In the genomic region with DNA sequence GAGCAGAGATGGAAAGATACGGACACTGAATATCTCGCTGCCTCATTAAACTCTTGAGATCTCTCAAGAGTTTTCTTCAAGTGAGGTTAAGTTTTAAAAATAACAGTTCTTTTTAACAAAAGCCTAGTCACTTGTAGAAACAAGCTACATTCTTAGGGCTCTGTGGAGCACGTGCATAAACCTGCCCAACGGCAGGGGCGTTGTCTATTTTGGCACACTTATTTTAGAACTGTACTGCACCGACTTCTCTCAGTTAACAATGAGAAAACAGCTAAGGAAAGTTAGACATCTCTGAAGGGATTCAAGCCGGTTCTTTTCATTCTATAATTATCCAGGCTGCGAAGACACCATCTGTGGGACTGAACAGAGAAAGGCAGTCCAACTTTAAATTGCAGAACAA, we compare ENCODE assay signal across 31 mouse cellular contexts.
DNase-seq lines count a peak whose midpoint lies in the region; ATAC-seq and TF ChIP-seq lines count a peak whose summit lies in the region.
"Had no signal": no experiment of that assay in that cellular context is flagged by ENCODE, and none has a peak within 500 bp of the region (broad histone marks: within the 10 kb centered on the region; RNA-seq: fewer than 3 reads in every experiment).

No protein-coding gene starts in this region.

- no peaks in the 10 kb centered on the region for H3K27me3 ChIP-seq in forebrain, postnatal 0 days (ENCODE audit: insufficient read depth, low read length)
- H3K27me3 ChIP-seq in forebrain, embryonic 11.5 days (ENCODE audit: control insufficient read depth, insufficient read depth, low read length): no peaks in the 10 kb centered on the region
- H3K27me3 ChIP-seq in stomach, embryonic 14.5 days (ENCODE audit: control insufficient read depth, insufficient read depth, low read length): no peaks in the 10 kb centered on the region
- H3K27me3 ChIP-seq in stomach, postnatal 0 days (ENCODE audit: control insufficient read depth, insufficient read depth, low read length): no peaks in the 10 kb centered on the region
- H3K27me3 ChIP-seq: forebrain, embryonic 15.5 days; heart, embryonic 15.5 days; hindbrain, embryonic 12.5 days; intestine, embryonic 15.5 days; limb, embryonic 15.5 days; liver, embryonic 13.5 days; stomach, embryonic 15.5 days had no signal

- WGBS in forebrain, postnatal 0 days: 45% methylated on average over 8 of the region's 8 CpGs
- WGBS in forebrain, embryonic 11.5 days: 84% methylated on average over 8 of the region's 8 CpGs
- 65% methylated on average over 8 of the region's 8 CpGs for WGBS in stomach, embryonic 14.5 days
- 47% methylated on average over 8 of the region's 8 CpGs for WGBS in stomach, postnatal 0 days

- H3K4me2 ChIP-seq in forebrain, postnatal 0 days (ENCODE audit: low read depth): no peak overlapping the region
- no peak overlapping the region for H3K4me2 ChIP-seq in forebrain, embryonic 11.5 days (ENCODE audit: low read depth, low read length, severe bottlenecking)
- H3K4me2 ChIP-seq in stomach, embryonic 14.5 days (replicated peaks; ENCODE audit: low read depth, low read length): no peak overlapping the region
- no peak overlapping the region for H3K4me2 ChIP-seq in stomach, postnatal 0 days (replicated peaks; ENCODE audit: low read depth)
- H3K4me2 ChIP-seq: forebrain, embryonic 15.5 days; heart, embryonic 15.5 days; hindbrain, embryonic 12.5 days; intestine, embryonic 15.5 days; limb, embryonic 15.5 days; liver, embryonic 13.5 days; midbrain, embryonic 11.5 days; stomach, embryonic 15.5 days had no signal

- peak; percentile 34 for DNase-seq in forebrain, postnatal 0 days
- DNase-seq in forebrain, embryonic 11.5 days (ENCODE audit: low spot score): no peak
- DNase-seq in left cerebral cortex, postnatal 14 days (ENCODE audit: low spot score in 2 of 2): peak; percentile 7 to 22
- DNase-seq in left cerebral cortex, postnatal 4 days: no peak
- DNase-seq in stomach, postnatal 0 days (ENCODE audit: low spot score): no peak
- no peak for DNase-seq in cerebellum, postnatal 14 days
- DNase-seq: adrenal gland, adult 8-10 months; cerebellum, adult 11-12 months; cerebellum, adult 9-11 months; gastrocnemius, postnatal 10 days; kidney, adult 2 months; kidney, postnatal 36 days; liver, embryonic 13.5 days; lung, adult 2 months; thymus, adult 18-20 months; thymus, postnatal 25 days had no signal

- TF ChIP-seq CTCF in forebrain, postnatal 0 days (IDR thresholded peaks at IDR 0.05; ENCODE audit: low read depth): no peak
- TF ChIP-seq CTCF in stomach, postnatal 0 days (IDR thresholded peaks at IDR 0.05; ENCODE audit: low read depth): no peak

- no peak overlapping the region for H3K4me3 ChIP-seq in forebrain, postnatal 0 days (ENCODE audit: low read depth, low read length)
- H3K4me3 ChIP-seq in forebrain, embryonic 11.5 days (ENCODE audit: low read depth, low read length): no peak overlapping the region
- no peak overlapping the region for H3K4me3 ChIP-seq in stomach, embryonic 14.5 days (ENCODE audit: low read depth, low read length)
- no peak overlapping the region for H3K4me3 ChIP-seq in stomach, postnatal 0 days (ENCODE audit: low read depth, low read length)
- H3K4me3 ChIP-seq: forebrain, embryonic 15.5 days; heart, embryonic 10.5 days; heart, embryonic 15.5 days; hindbrain, embryonic 12.5 days; intestine, embryonic 15.5 days; layer of hippocampus, adult 2 months; left cerebral cortex, adult 2 months; limb, embryonic 10.5 days; limb, embryonic 15.5 days; liver, embryonic 13.5 days; stomach, embryonic 15.5 days had no signal

- no peak overlapping the region for H3K9ac ChIP-seq in forebrain, postnatal 0 days
- no peak overlapping the region for H3K9ac ChIP-seq in forebrain, embryonic 11.5 days (ENCODE audit: low read length)
- H3K9ac ChIP-seq in stomach, embryonic 14.5 days (replicated peaks; ENCODE audit: low read depth, low read length): no peak overlapping the region
- H3K9ac ChIP-seq in stomach, postnatal 0 days (ENCODE audit: low read length): no peak overlapping the region
- H3K9ac ChIP-seq: forebrain, embryonic 15.5 days; heart, embryonic 15.5 days; hindbrain, embryonic 12.5 days; intestine, embryonic 15.5 days; limb, embryonic 15.5 days; liver, embryonic 13.5 days; stomach, embryonic 15.5 days had no signal

- no peaks in the 10 kb centered on the region for H3K4me1 ChIP-seq in forebrain, postnatal 0 days (ENCODE audit: insufficient read depth)
- H3K4me1 ChIP-seq in forebrain, embryonic 11.5 days (replicated peaks; ENCODE audit: control insufficient read depth, insufficient read depth, low read length): no peaks in the 10 kb centered on the region
- no peaks in the 10 kb centered on the region for H3K4me1 ChIP-seq in stomach, embryonic 14.5 days (ENCODE audit: control insufficient read depth, insufficient read depth, low read length)
- H3K4me1 ChIP-seq in stomach, postnatal 0 days (replicated peaks; ENCODE audit: control insufficient read depth, insufficient read depth): no peaks in the 10 kb centered on the region
- H3K4me1 ChIP-seq: forebrain, embryonic 15.5 days; heart, embryonic 10.5 days; hindbrain, embryonic 12.5 days; intestine, embryonic 15.5 days; limb, embryonic 15.5 days; liver, embryonic 13.5 days had no signal

- intact Hi-C loops in left cerebral cortex, postnatal 14 days (cut with DNase I): no loop called here
- intact Hi-C loops in left cerebral cortex, postnatal 4 days (cut with DNase I): no loop called here

- ATAC-seq in forebrain, postnatal 0 days: 0 out of 2 replicates have a peak, but pooled peaks have one; percentile 20
- no peak for ATAC-seq in forebrain, embryonic 11.5 days (replicated peaks; ENCODE audit: low FRiP score)
- no peak for ATAC-seq in stomach, embryonic 14.5 days (ENCODE audit: insufficient number of reproducible peaks, insufficient read depth, low FRiP score, low read depth)
- ATAC-seq in stomach, postnatal 0 days (ENCODE audit: low FRiP score, low TSS enrichment): no peak
- ATAC-seq: forebrain, embryonic 15.5 days; hindbrain, postnatal 0 days; intestine, embryonic 15.5 days; midbrain, embryonic 16.5 days had no signal

- TF ChIP-seq EP300 in stomach, postnatal 0 days (optimal IDR thresholded peaks at IDR 0.05): no peak

- no peak overlapping the region for H3K27ac ChIP-seq in forebrain, postnatal 0 days (ENCODE audit: low read depth, low read length)
- no peak overlapping the region for H3K27ac ChIP-seq in forebrain, embryonic 11.5 days (ENCODE audit: low read depth, low read length)
- 0 out of 2 replicates have a peak overlapping the region, but pooled peaks have one; percentile 27 for H3K27ac ChIP-seq in stomach, embryonic 14.5 days (ENCODE audit: low read length)
- no peak overlapping the region for H3K27ac ChIP-seq in stomach, postnatal 0 days (replicated peaks)
- H3K27ac ChIP-seq: forebrain, embryonic 15.5 days; heart, embryonic 10.5 days; heart, embryonic 15.5 days; hindbrain, embryonic 12.5 days; hindbrain, postnatal 0 days; intestine, embryonic 15.5 days; layer of hippocampus, adult 2 months; left cerebral cortex, adult 2 months; limb, embryonic 10.5 days; limb, embryonic 15.5 days; liver, embryonic 13.5 days; stomach, embryonic 15.5 days had no signal

- no peaks in the 10 kb centered on the region for H3K36me3 ChIP-seq in forebrain, postnatal 0 days (ENCODE audit: insufficient read depth)
- no peaks in the 10 kb centered on the region for H3K36me3 ChIP-seq in forebrain, embryonic 11.5 days (ENCODE audit: control insufficient read depth, insufficient read depth, low read length)
- H3K36me3 ChIP-seq in stomach, embryonic 14.5 days (ENCODE audit: control insufficient read depth, insufficient read depth, low read length): no peaks in the 10 kb centered on the region
- H3K36me3 ChIP-seq in stomach, postnatal 0 days (ENCODE audit: control insufficient read depth, insufficient read depth, low read length): no peaks in the 10 kb centered on the region
- H3K36me3 ChIP-seq: forebrain, embryonic 15.5 days; G1E; heart, embryonic 10.5 days; heart, embryonic 15.5 days; hindbrain, embryonic 12.5 days; intestine, embryonic 15.5 days; limb, embryonic 10.5 days; limb, embryonic 15.5 days; liver, embryonic 13.5 days; stomach, embryonic 15.5 days had no signal

- no peaks in the 10 kb centered on the region for H3K9me3 ChIP-seq in forebrain, postnatal 0 days (ENCODE audit: low read length)
- no peaks in the 10 kb centered on the region for H3K9me3 ChIP-seq in forebrain, embryonic 11.5 days (ENCODE audit: control insufficient read depth, low read length)
- H3K9me3 ChIP-seq in stomach, embryonic 14.5 days (ENCODE audit: control insufficient read depth, low read depth, low read length): no peaks in the 10 kb centered on the region
- no peaks in the 10 kb centered on the region for H3K9me3 ChIP-seq in stomach, postnatal 0 days (ENCODE audit: control insufficient read depth, low read length)
- H3K9me3 ChIP-seq: forebrain, embryonic 15.5 days; heart, embryonic 10.5 days; heart, embryonic 15.5 days; hindbrain, embryonic 12.5 days; intestine, embryonic 15.5 days; limb, embryonic 10.5 days; limb, embryonic 15.5 days; liver, embryonic 13.5 days; stomach, embryonic 15.5 days had no signal

Comparison
In these comparisons a context has a peak if more than half of its experiments do, and no peak if none do; other contexts are left out.
1. DNase-seq: peak in forebrain, postnatal 0 days (single experiment) and left cerebral cortex, postnatal 14 days (2 of 2); none in forebrain, embryonic 11.5 days (single experiment), left cerebral cortex, postnatal 4 days (single experiment), stomach, postnatal 0 days (single experiment) and cerebellum, postnatal 14 days (0 of 2).